Mouse (Mus musculus): ENCODE results near the gene Slfn2.
"Not testable (repeated sequence)": the region's sequence is repeated elsewhere in the genome, so short reads cannot be mapped to it uniquely, and the experiment has no call there.

The Slfn2 gene

GRCm38 (mm10) chr11:83064946-83065345 is at the start of gene Slfn2:
TSS of gene Slfn2 (plus strand) at chr11:83065112.
- no peak for DNase-seq (ENCODE audit: low spot score)

GRCm38 (mm10) chr11:83016093-83016492 is 48.8 kb upstream of the Slfn2 start:
- no peak for DNase-seq (ENCODE audit: low spot score)

DNA sequence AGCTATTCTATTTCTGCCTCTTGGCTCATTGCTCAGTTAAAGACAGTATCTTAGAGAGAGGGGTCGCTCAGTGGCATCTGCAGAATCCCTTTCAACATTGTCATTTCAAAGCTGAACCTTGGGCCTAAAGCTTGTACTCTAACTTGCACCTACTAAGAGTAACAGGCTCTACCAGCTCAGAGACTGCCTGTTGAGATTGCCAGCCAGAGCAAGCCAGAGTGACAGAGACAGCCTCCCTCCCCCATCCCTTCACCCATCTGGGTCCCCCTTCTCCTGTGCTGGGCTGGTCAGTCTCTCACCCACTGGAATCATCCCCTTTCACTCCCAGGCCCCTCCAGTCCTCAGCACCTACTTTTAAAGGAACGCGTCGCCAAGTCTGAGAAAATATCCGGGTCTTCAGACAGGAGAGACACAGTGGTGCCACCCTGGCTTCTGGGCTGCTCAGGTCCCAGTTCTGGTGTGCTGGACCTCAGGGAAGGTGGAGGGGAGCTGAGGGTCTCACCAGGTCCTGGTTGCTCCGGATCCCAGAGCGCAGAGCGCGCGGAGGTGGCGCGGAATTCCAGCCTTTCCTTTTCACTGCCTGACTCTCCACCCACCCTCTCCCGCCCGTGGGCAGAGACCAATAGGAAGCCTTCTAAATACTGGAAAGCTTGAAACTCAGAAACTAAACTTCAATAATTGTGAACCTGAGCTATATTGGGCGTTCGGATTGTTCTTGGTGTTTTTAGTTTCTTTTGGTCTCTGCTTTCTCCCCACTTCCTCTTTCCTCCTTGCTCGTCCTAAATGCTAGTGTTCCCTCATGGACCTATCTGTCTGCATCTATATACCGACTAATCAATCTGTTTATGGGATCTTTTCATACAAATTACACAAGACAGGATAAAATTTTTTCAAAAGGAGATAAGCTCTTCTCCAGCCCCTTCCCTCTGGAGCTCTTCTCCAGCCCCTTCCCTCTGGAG is 45.1 kb upstream of the Slfn2 start:
- not testable (repeated sequence) for DNase-seq (ENCODE audit: low spot score)

DNA sequence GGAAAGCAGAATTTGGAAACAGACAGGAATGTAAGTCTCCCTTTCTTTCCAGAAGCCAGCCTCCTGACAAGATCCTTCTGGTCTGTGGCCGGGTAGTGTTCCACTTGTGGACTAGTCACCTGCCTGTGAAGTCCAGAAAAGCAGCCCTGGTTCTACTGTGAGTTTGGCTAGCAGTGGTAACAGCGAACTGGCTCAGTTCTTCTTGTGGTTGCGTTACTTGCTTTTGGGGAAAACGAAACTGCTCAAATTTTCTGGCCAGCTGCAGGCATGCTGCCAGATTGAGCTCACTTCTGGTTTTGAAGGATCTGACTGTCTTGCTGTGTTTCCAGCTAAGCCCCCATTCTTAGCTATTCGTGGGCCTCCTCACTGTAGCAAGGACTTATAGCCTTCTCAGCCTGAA is 44.3 kb upstream of the Slfn2 start, which contains the start of gene Slfn8:
Gene Slfn8, minus strand, starts transcription at position 190 of the 400 bp plus-strand sequence.
- no peak for DNase-seq (ENCODE audit: low spot score)

- not testable (repeated sequence) for DNase-seq (ENCODE audit: low spot score)
Observed at GRCm38 (mm10) chr11:83038686-83039085, 26.2 kb upstream of the Slfn2 start.

DNA sequence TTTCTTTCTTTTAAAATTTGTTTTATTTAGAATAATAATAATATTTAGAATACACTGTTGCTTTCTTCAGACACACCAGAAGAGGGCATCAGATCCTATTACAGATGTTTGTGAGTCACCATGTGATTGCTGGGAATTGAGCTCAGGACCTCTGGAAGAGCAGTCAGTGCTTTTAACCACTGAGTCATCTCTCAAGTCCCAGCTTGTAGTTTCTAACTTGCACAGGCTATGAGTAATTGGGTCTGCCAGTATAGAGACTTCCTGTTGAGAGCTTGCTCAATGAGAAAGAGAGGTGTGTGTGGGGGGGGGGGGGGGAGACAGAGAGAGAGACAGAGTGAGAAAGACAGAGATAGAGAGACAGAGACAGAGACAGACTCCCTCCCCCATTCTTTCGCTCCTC is 25.8 kb upstream of the Slfn2 start:
- DNase-seq (ENCODE audit: low spot score), result no peak

DNA sequence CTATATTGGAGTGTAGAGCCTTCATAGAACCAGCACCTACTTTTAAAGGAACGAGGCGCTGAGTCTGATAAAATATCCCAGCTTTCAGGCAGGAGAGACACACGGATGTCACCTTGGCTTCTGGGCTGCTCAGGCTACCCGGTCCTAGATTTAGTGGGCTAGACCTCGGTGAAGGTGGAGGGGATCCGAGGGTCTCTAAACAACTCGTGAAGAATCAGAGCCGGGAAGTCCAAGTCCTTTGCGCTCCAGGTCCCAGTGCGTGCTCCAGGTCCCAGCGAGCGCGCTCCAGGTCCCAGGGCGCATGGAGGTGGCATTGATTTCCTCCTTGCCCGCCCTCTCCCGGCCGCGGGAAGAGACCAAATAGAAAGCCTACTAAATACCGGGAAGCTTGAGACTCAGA is 25.1 kb upstream of the Slfn2 start:
- no peak for DNase-seq (ENCODE audit: low spot score)

DNA sequence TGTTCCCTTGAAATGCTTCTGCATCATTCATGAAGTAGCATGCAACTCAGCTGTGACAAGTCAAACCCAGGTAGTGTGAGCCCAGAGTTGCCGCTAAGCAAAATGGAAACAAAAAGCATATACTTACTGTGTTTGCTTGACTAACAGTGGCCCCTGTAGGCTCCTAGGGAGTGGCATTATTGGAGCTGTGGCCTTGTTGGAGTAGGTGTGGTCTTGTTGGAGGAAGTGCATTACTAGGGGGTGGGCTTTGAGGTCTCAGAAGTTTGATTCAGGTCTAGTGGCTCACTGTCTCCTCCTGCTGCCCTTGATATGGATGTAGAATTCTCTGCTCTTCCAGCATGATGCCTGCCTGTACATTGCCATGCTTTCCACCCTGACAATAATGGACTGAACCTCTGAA is 24.6 kb upstream of the Slfn2 start:
- DNase-seq (ENCODE audit: low spot score), result no peak

DNA sequence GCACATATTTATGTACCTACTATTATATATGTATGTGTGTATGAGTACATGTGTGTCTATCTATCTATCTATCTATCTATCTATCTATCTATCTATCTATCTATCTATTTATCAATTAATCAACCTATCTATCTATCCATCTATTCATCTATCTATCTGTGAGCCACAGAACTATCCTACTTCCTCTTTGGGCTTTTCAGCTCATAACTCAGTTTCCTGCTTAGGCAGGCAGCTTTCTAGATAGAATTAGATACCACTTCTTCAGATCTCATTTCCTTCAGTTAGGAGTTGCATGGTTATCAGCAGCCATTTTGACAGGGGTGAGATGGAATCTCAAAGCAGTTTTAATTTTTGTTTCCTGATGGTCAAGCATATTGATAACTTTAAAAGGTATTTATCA is 23.9 kb upstream of the Slfn2 start:
- DNase-seq (ENCODE audit: low spot score), result no peak

DNA sequence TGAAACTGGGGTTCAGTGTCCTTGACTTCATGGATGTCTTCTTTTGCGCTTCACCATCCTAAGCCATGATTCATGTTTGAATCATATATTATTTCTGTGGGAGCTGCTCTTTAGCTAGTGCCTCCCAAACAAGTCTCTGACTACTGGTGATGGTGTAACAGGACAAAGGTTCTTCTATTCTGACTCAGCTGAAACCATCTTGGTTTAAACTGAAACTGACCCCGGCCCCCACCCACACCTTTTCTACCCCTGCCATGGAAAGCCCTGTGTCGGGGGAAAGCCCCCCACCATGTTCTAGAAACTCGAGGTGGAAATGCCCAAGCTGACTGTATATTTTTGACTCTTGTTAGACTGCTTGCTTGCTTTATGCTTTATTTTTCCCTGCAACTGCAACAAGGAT is 21.0 kb upstream of the Slfn2 start:
- DNase-seq (ENCODE audit: low spot score), result no peak

DNA sequence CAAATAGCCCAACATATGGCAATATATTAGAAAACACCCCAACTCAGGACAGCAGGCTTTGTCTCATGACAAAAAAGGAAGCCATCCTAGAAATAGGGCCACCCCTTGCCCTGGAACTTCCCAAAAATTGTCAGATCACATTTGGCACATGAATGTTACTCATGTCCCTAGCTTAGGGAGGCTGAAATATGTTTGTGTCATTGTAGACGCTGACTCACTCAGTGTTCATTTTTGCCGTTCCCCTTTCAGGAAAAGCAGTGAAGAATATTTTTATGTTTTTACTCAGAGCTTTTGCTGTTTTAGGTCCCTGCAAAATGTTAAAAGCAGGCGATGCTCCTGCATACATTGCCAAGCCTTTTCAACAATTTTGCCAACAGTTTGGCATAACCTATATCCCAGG is 19.3 kb upstream of the Slfn2 start:
- DNase-seq (ENCODE audit: low spot score), result no peak

DNA sequence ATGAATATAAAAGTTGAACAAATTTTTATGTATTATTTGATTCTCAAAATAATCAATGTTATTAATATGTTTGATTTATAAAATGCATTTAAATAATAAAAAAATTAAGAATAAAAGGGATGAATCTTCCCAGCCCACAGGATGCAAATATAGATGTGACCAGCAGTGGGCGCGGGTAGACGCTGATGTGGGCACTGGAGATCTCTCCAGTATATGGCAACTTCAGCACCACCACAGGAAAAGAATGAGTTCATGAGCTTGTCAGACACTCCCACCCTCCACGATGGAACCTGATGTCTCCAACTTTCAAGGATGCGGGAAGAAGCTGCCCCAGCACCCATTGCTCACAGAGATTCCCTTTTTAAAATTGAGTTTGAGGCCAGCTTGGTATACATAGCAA is 7.0 kb upstream of the Slfn2 start:
- DNase-seq (ENCODE audit: low spot score), result no peak

DNA sequence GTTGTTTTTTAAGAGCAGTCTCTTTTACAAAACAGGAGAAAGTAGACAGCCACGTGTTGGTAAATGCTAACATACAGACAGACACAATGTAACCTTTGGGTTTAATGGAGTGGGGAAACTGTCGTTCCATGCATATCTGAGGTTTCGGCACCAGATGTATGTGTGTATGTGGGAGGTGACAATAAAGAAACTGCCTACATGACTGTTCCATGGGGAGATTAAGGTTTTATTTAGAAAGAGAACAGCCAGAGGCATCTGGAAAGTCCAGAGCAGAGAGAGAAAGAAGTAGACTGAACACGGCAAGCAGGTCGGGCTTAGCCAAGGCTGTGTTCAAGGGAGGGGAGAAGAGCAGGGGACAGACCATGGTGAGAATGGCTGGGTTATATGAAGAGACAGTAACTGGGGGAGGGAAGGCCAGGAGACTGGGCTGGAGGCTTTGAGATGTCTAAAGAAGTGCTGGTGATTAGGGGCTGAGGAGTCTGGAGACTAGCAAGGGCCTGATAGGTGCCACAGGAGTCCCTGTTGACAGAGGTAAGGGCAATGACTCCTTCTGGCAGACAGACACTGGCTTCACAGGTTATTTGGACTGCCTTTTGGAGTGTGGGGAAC is 4.4 kb upstream of the Slfn2 start:
- no peak for DNase-seq (ENCODE audit: low spot score)

DNA sequence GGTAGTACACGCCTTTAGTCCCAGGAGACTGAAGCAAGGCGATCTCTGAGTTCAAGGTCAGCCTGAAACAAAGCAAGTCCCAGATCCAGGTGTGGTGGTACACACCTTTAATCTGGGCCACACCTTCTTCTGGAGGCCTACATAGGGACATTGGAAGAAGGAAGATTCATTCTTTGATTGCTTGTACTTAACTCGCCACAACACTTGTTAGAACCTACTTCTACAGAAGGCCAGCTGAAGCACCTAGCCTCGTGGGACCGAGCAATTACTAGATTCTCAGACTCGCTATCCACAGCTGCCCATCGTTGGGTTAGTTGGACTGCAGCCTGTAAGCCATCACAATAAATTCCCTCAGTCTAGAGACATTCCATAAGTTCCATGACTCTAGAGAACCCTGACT is 3.1 kb upstream of the Slfn2 start:
- no peak for DNase-seq (ENCODE audit: low spot score)

DNA sequence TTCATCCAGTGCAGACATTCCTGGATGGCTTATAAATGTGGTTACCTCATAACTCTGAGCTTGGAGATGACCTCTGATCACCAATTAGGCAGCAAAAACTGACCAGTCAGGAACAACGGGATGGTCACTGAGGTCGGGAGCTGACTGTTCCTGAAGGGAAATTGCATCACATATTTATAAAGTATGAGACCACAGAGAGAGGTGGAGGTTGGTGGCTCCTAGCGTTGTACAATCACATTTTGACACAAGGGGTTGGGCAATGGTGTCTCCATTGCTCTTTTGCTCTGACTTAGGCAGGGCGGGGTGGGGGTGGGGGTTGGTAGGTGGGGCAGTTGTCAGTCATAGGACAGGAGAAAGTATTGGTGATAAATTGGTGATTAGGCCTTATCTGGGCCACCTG is 1.8 kb upstream of the Slfn2 start:
- DNase-seq (ENCODE audit: low spot score), result no peak

DNA sequence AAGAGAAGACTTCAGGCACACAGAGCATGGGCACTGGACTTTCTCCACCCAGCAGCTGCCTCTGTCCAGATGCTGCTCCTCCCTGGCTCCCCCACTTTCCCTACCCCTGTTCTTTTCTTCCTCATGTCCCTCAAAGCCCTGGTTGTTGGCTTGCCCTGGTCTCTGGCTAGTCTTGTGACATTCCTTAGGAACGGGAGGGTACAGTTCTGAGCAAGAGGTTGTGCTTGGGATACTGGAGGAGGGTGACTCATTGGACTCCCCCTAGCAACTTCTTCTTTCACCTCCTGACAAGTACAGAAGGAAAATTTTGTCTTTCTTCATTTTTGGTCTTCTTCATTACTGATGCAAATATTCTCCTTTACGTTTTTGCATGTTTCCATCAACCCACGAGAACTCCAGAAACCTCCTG is 967 bp upstream of the Slfn2 start:
- no peak for DNase-seq (ENCODE audit: low spot score)

DNA sequence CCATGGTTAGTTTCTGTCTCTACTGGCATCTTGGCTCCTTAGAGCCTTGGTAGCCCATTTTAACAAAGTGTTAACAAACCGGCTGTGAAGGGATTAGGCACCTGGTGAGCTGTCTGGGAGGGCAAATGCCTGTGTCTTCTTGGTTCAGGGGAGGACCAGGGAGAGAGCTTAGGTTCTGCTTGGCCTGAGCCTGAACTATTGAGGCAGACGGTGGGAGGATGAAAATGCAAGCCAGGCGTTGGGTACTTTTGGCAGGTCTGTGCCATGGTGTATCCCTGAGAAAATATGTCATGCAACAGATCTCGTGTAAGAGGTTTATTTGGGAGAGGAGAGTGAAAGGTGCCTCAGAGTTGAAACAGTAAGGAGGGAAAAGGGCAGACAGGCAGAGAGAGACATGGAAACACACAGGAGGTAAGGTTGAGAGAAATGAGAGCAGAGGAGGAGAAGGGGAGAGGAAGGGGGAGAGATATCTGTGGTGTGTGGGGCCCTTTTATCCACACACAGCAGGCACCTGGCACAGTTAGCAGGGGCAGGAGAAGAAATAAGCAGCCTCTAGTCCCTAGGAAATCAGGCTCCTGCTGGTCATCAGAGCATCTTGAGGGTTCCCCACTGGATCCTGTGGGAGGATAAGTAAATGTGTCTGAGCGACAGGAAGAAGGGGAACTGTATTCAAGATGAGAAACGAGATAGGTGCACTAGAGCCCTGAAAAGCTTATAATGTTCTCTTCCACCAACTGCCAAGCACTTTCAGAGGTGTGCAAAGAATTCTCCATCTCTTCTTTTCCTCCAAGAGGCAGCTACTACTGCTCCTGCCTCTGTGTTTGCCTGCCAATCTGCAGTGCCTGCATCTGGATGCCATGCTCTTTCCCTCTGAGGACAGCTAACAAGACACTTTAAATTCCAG is 781 bp downstream of the Slfn2 start:
- DNase-seq (ENCODE audit: low spot score), result no peak

DNA sequence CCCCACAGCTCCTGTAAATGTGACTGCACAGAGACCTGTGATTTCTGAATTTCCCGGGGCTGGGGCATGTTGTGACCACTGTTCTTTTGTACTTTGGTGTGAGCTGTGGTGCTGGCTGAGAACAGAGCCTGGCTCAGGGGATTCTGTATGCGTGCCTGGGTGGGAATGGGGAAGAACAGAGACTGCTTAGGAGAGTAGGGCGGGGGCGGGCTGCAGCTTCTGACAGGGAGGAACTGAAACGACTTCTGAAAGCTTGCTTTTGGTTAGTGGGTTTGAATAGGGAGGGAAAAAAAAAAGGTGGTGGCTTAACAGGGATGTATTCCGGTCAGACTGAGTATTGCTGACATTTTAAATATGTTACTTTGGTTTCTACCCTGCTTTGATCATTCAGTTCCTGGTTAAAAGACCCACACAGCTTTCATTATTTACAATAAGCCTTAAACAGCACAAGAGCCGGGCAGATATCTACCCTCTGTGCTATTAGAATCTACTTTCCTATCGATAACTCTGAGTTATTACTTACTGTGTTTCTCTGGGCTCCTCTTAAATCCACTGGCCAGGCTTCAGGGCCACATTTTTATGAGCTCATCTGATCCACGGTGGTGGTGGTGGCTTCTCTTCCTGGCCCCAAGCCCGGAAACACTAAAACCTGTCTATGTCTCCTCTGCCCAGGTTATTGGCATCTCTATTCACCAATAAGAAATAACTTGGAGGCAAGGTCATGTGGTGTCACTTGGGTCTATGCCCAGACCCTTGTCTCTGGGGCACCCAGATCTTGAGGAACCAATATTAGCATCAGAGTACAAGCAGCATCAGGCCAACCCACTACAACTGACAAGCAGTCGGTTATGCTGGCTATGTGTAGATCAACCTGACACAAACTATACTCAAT is 2.0 kb downstream of the Slfn2 start:
- no peak for DNase-seq (ENCODE audit: low spot score)

DNA sequence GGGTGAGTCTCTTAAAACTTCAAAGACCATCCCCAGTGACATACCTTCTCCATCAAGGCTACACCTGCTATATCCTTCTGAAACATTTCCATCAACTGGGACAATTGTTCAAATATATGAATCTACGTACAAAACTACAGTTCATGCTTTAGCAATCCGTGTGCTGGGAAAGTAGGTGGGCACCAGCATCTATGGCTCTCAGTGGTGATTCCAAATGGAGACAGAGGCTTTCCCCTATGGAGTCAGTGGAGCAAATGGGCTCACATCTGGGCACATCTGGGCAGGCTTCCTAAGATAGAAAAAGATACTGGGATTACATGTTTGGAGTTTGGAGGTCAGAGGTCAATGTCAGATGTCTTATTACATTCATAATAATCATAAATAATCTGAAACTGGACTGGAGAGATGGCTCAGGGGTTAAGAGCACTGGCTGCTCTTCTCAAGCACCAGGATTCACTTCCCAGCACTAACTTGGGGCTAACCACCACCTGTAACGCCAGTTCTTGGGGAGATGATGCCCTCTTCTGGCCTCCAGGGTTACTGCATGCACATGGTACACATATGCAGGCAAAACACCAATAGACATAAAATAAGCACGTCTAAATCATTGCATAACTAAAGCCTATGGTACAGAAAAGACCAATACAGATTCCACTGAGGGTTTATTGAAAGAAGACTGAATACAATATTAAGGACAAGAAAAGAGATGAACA is 3.2 kb downstream of the Slfn2 start:
- no peak for DNase-seq (ENCODE audit: low spot score)

- no peak for DNase-seq (ENCODE audit: low spot score)
Observed at GRCm38 (mm10) chr11:83070321-83070970, 5.5 kb downstream of the Slfn2 start.

All from left cerebral cortex, adult 11 months (tissue).